Mouse (Mus musculus) testis, adult 2 months (tissue): ENCODE measurements at regions not wholly inside any gene's neighbourhood (a gene's known extent, or its start where the extent isn't known, plus 50 kb on each side); places are given as distances from the start of the nearest gene placed in this dataset.

Experiments
- CTCF ChIP-seq: fragments of 200-500 bp; IDR thresholded peaks from 2 replicates; pipeline ENCODE4 v1.5.1; 2012; ENCODE audit warnings: low read depth, mild to moderate bottlenecking, inconsistent platforms, low read length, moderate library complexity; ENCODE audit not compliant: control insufficient read depth, insufficient read depth, insufficient replicate concordance
- POLR2A ChIP-seq: fragments of 200-500 bp; IDR thresholded peaks from 2 replicates; pipeline ENCODE4 v1.6.1; 2012; ENCODE audit warnings: low read depth, mild to moderate bottlenecking, inconsistent platforms, low read length, moderate library complexity; ENCODE audit not compliant: control insufficient read depth

- TF ChIP-seq CTCF (no peak), POLR2A (no peak)
These were observed 65.1 kb upstream of the Tab2 start for GRCm38 (mm10) chr10:8020916-8021705.
